Mouse (Mus musculus) hindbrain, embryonic 16.5 days (tissue): Measurements from ENCODE around the gene R3hcc1l. TPM values are rescaled to one million over a fixed set of nuclear protein-coding genes. Genes with fewer than 3 reads are reported as not detected.

Source experiments
- ATAC-seq: fragments of 200-750 bp; cut with Nextera tagmentation; 2 replicates; pipeline ENCODE4 v1.8.0; 2017; ENCODE audit warnings: moderate TSS enrichment, moderate library complexity
- H3K27ac ChIP-seq: fragments of 300-500 bp; sonication (generic); 2 replicates; pipeline ENCODE4 v1.5.1; 2014; ENCODE audit warnings: low read depth, mild to moderate bottlenecking, control low read depth, low read length, moderate library complexity
- H3K27me3 ChIP-seq: fragments of 300-500 bp; sonication (generic); replicated peaks from 2 replicates; pipeline ENCODE4 v1.6.1; 2014; ENCODE audit warnings: low read length; ENCODE audit not compliant: control insufficient read depth, insufficient read depth
- H3K36me3 ChIP-seq: fragments of 300-500 bp; sonication (generic); 2 replicates; pipeline ENCODE4 v1.6.1; 2014; ENCODE audit warnings: mild to moderate bottlenecking, low read length, moderate library complexity, mixed read lengths; ENCODE audit not compliant: control insufficient read depth, insufficient read depth
- H3K4me1 ChIP-seq: fragments of 300-500 bp; sonication (generic); 2 replicates; pipeline ENCODE4 v1.6.1; 2014; ENCODE audit warnings: low read depth, low read length; ENCODE audit not compliant: control insufficient read depth, insufficient read depth
- H3K4me2 ChIP-seq: fragments of 300-500 bp; sonication (generic); 2 replicates; pipeline ENCODE4 v1.6.1; 2014; ENCODE audit warnings: mild to moderate bottlenecking, low read length, control low read depth, moderate library complexity
- H3K4me3 ChIP-seq: fragments of 300-500 bp; sonication (generic); 2 replicates; pipeline ENCODE4 v1.5.1; 2014; ENCODE audit warnings: mild to moderate bottlenecking, low read length, control low read depth, moderate library complexity
- H3K9ac ChIP-seq: fragments of 300-500 bp; sonication (generic); 2 replicates; pipeline ENCODE4 v1.6.1; 2014; ENCODE audit warnings: low read depth, mild to moderate bottlenecking, control low read depth, low read length, moderate library complexity
- H3K9me3 ChIP-seq: fragments of 300-500 bp; sonication (generic); 2 replicates; pipeline ENCODE4 v1.6.1; 2014; ENCODE audit warnings: mild to moderate bottlenecking, low read length, moderate library complexity; ENCODE audit not compliant: control insufficient read depth
- WGBS: fragments of 180-500 bp; shearing (Covaris S2); extraction: QIAGEN DNeasy Blood & Tissue Kit; methylation state at CpG from one replicate; pipeline ENCODE4 v1.1.7; 2014; 5-methylcytosine and 5-hydroxymethylcytosine counted together
- polyA plus RNA-seq: library from polyadenylated mRNA; unstranded; fragments of >200 nt; fragmentation: Nextera tagmentation; extraction: Ambion mirVana; gene quantifications from 2 replicates; pipeline ENCODE4 v1.2.1, GENCODE M21; 2015

R3hcc1l gene
- polyA plus RNA-seq, 1 experiment from 2014 or later, result 11.4 TPM

- Histone ChIP-seq H3K27ac (no peak overlapping the region), H3K9ac (no peak overlapping the region), H3K27me3 (no peaks in the 10 kb centered on the region), H3K4me1 (no peaks in the 10 kb centered on the region), H3K4me2 (no peak overlapping the region), H3K36me3 (no peaks in the 10 kb centered on the region), H3K9me3 (no peaks in the 10 kb centered on the region), H3K4me3 (no peak overlapping the region)
- no peak for ATAC-seq
- 91% methylated on average over 9 of the region's 9 CpGs for WGBS
Measured at GRCm38 (mm10) chr19:42509625-42510024, 8.9 kb upstream of the R3hcc1l start.

- no peak overlapping the region for H3K4me3 ChIP-seq
- H3K27me3 ChIP-seq, result no peaks in the 10 kb centered on the region
- no peaks in the 10 kb centered on the region for H3K36me3 ChIP-seq
- no peak overlapping the region for H3K9ac ChIP-seq
- WGBS, result 62% methylated on average over 16 of the region's 16 CpGs
- no peak overlapping the region for H3K27ac ChIP-seq
- ATAC-seq, result no peak
- H3K4me1 ChIP-seq, result no peaks in the 10 kb centered on the region
- no peaks in the 10 kb centered on the region for H3K9me3 ChIP-seq
- H3K4me2 ChIP-seq, result no peak overlapping the region
Measured at GRCm38 (mm10) chr19:42510276-42511171, 8.0 kb upstream of the R3hcc1l start.

GRCm38 (mm10) chr19:42515656-42516055 lies 2.9 kb upstream of the R3hcc1l start:
- Histone ChIP-seq H3K4me1 (peaks cover 7% of the 10 kb centered on the region), H3K4me2 (no peak overlapping the region), H3K9me3 (no peaks in the 10 kb centered on the region), H3K36me3 (no peaks in the 10 kb centered on the region), H3K27me3 (no peaks in the 10 kb centered on the region), H3K9ac (no peak overlapping the region), H3K27ac (no peak overlapping the region), H3K4me3 (no peak overlapping the region)
- WGBS, result 87% methylated on average over 8 of the region's 8 CpGs
- ATAC-seq, result no peak

- Histone ChIP-seq H3K4me1 (peaks cover 7% of the 10 kb centered on the region), H3K9me3 (no peaks in the 10 kb centered on the region), H3K4me3 (no peak overlapping the region), H3K36me3 (no peaks in the 10 kb centered on the region), H3K4me2 (no peak overlapping the region), H3K9ac (no peak overlapping the region), H3K27me3 (no peaks in the 10 kb centered on the region), H3K27ac (no peak overlapping the region)
- no peak for ATAC-seq
- 89% methylated on average over 8 of the region's 8 CpGs for WGBS
Measured at GRCm38 (mm10) chr19:42516121-42516520, 2.4 kb upstream of the R3hcc1l start.

GRCm38 (mm10) chr19:42517957-42518619 lies 471 bp upstream of the R3hcc1l start:
- 31% methylated on average over 24 of the region's 24 CpGs for WGBS

GRCm38 (mm10) chr19:42519760-42520159 lies 1.2 kb downstream of the R3hcc1l start:
- H3K4me1 ChIP-seq, result peaks cover 7% of the 10 kb centered on the region
- H3K27ac ChIP-seq, result no peak overlapping the region
- H3K27me3 ChIP-seq, result no peaks in the 10 kb centered on the region
- H3K36me3 ChIP-seq, result no peaks in the 10 kb centered on the region
- no peaks in the 10 kb centered on the region for H3K9me3 ChIP-seq
- ATAC-seq, result no peak
- peak overlapping the region; percentile 84 for H3K4me2 ChIP-seq
- peak overlapping the region; percentile 82 for H3K4me3 ChIP-seq
- no peak overlapping the region for H3K9ac ChIP-seq
- WGBS, result 47% methylated on average over 9 of the region's 9 CpGs

More at GRCm38 (mm10) chr19:42517957-42518619, 471 bp upstream of the R3hcc1l start:
- Histone ChIP-seq H3K4me3 (peak overlapping the region; percentile 82), H3K4me1 (peaks cover 7% of the 10 kb centered on the region), H3K9ac (peak overlapping the region; percentile 89), H3K27ac (peak overlapping the region; percentile 85), H3K36me3 (no peaks in the 10 kb centered on the region), H3K4me2 (peak overlapping the region; percentile 84), H3K9me3 (no peaks in the 10 kb centered on the region), H3K27me3 (no peaks in the 10 kb centered on the region)
- peak; percentile 77; the same call in 1 of the 2 replicates for ATAC-seq

- peaks cover 1% of the 10 kb centered on the region for H3K4me1 ChIP-seq
- no peak overlapping the region for H3K4me2 ChIP-seq
- 96% methylated on average over 2 of the region's 2 CpGs for WGBS
- no peaks in the 10 kb centered on the region for H3K27me3 ChIP-seq
- no peak overlapping the region for H3K27ac ChIP-seq
- no peak overlapping the region for H3K4me3 ChIP-seq
- ATAC-seq, result no peak
- H3K9me3 ChIP-seq, result no peaks in the 10 kb centered on the region
- H3K9ac ChIP-seq, result no peak overlapping the region
- no peaks in the 10 kb centered on the region for H3K36me3 ChIP-seq
Measured at GRCm38 (mm10) chr19:42524703-42525102, 6.1 kb downstream of the R3hcc1l start.

- ATAC-seq, result no peak
- H3K4me1 ChIP-seq, result no peaks in the 10 kb centered on the region
- 65% methylated on average over 9 of the region's 9 CpGs for WGBS
- H3K9ac ChIP-seq, result no peak overlapping the region
- H3K9me3 ChIP-seq, result no peaks in the 10 kb centered on the region
- no peak overlapping the region for H3K4me3 ChIP-seq
- H3K27me3 ChIP-seq, result no peaks in the 10 kb centered on the region
- no peak overlapping the region for H3K4me2 ChIP-seq
- no peaks in the 10 kb centered on the region for H3K36me3 ChIP-seq
- no peak overlapping the region for H3K27ac ChIP-seq
Measured at GRCm38 (mm10) chr19:42529992-42530437, 11.5 kb downstream of the R3hcc1l start.

GRCm38 (mm10) chr19:42534427-42534826 lies 15.9 kb downstream of the R3hcc1l start:
- WGBS, result 93% methylated on average over 3 of the region's 3 CpGs
- Histone ChIP-seq H3K4me3 (no peak overlapping the region), H3K4me1 (peaks cover 1% of the 10 kb centered on the region; the same call in 1 of the 2 replicates), H3K36me3 (no peaks in the 10 kb centered on the region), H3K4me2 (no peak overlapping the region), H3K27me3 (no peaks in the 10 kb centered on the region), H3K9me3 (no peaks in the 10 kb centered on the region), H3K9ac (no peak overlapping the region), H3K27ac (no peak overlapping the region)
- no peak for ATAC-seq
